8 mouse cellular contexts compared by ENCODE assay signal in genomic region chr8:116942284-116943058, GRCm38 (mm10). TPM values are rescaled to one million over a fixed set of nuclear protein-coding genes. Genes with fewer than 3 reads are reported as not detected.
DNase-seq lines count a peak whose midpoint lies in the region; ATAC-seq and TF ChIP-seq lines count a peak whose summit lies in the region.

No protein-coding gene starts in this region.

- no peak overlapping the region for H3K27ac ChIP-seq in limb, embryonic 12.5 days
- no peak overlapping the region for H3K27ac ChIP-seq in limb, embryonic 10.5 days
- H3K27ac ChIP-seq in embryonic facial prominence, embryonic 10.5 days (replicated peaks): no peak overlapping the region
- H3K27ac ChIP-seq in intestine, embryonic 15.5 days: no peak overlapping the region

- no peak overlapping the region for H3K4me3 ChIP-seq in limb, embryonic 12.5 days (replicated peaks)
- no peak overlapping the region for H3K4me3 ChIP-seq in limb, embryonic 10.5 days
- peak overlapping the region; percentile 97; the same call in 1 of the 2 replicates for H3K4me3 ChIP-seq in embryonic facial prominence, embryonic 10.5 days
- no peak overlapping the region for H3K4me3 ChIP-seq in intestine, embryonic 15.5 days (replicated peaks)
- no peak overlapping the region for H3K4me3 ChIP-seq in myocyte

- H3K79me2 ChIP-seq in myocyte (ENCODE audit: control insufficient read depth, insufficient read depth): no peaks in the 10 kb centered on the region

- H3K4me1 ChIP-seq in limb, embryonic 12.5 days (replicated peaks): peaks cover 13% of the 10 kb centered on the region
- peaks cover 23% of the 10 kb centered on the region for H3K4me1 ChIP-seq in limb, embryonic 10.5 days
- peaks cover 26% of the 10 kb centered on the region for H3K4me1 ChIP-seq in embryonic facial prominence, embryonic 10.5 days
- H3K4me1 ChIP-seq in intestine, embryonic 15.5 days (replicated peaks): peaks cover 10% of the 10 kb centered on the region

- 78% methylated on average over 12 of the region's 12 CpGs for WGBS in limb, embryonic 12.5 days
- WGBS in limb, embryonic 10.5 days: 83% methylated on average over 12 of the region's 12 CpGs
- WGBS in embryonic facial prominence, embryonic 10.5 days: 82% methylated on average over 12 of the region's 12 CpGs
- WGBS in intestine, embryonic 15.5 days: 74% methylated on average over 12 of the region's 12 CpGs

- peak overlapping the region; percentile 95; the same call in 1 of the 2 replicates for H3K4me2 ChIP-seq in limb, embryonic 12.5 days
- H3K4me2 ChIP-seq in intestine, embryonic 15.5 days (replicated peaks): peak overlapping the region; percentile 96
- no peak overlapping the region for H3K4me2 ChIP-seq in myocyte (ENCODE audit: low read depth)

- ATAC-seq in limb, embryonic 12.5 days (ENCODE audit: insufficient number of reproducible peaks, insufficient read depth, low FRiP score, low TSS enrichment, low read depth): no peak
- 0 out of 2 replicates have a peak, but pooled peaks have one; percentile 14 for ATAC-seq in intestine, embryonic 15.5 days

- TF ChIP-seq POLR2A in myocyte (IDR thresholded peaks at IDR 0.05; ENCODE audit: insufficient read length, low read depth): no peak

- no peak overlapping the region for H3K9ac ChIP-seq in limb, embryonic 12.5 days (replicated peaks)
- H3K9ac ChIP-seq in intestine, embryonic 15.5 days: no peak overlapping the region

- no peaks in the 10 kb centered on the region for H3K27me3 ChIP-seq in limb, embryonic 12.5 days
- H3K27me3 ChIP-seq in limb, embryonic 10.5 days (ENCODE audit: low read depth, poor library complexity, severe bottlenecking): no peaks in the 10 kb centered on the region
- H3K27me3 ChIP-seq in embryonic facial prominence, embryonic 10.5 days (replicated peaks; ENCODE audit: low read depth, poor library complexity, severe bottlenecking): no peaks in the 10 kb centered on the region
- no peaks in the 10 kb centered on the region for H3K27me3 ChIP-seq in intestine, embryonic 15.5 days (replicated peaks)
- H3K27me3 ChIP-seq in myocyte (ENCODE audit: control insufficient read depth, insufficient read depth, insufficient read length): no peaks in the 10 kb centered on the region

- peak overlapping the region; percentile 73 for H3ac ChIP-seq in myocyte (ENCODE audit: control insufficient read depth, insufficient read length)

- no peaks in the 10 kb centered on the region for H3K9me3 ChIP-seq in limb, embryonic 12.5 days
- H3K9me3 ChIP-seq in limb, embryonic 10.5 days (replicated peaks): no peaks in the 10 kb centered on the region
- no peaks in the 10 kb centered on the region for H3K9me3 ChIP-seq in embryonic facial prominence, embryonic 10.5 days
- H3K9me3 ChIP-seq in intestine, embryonic 15.5 days: no peaks in the 10 kb centered on the region

- H3K36me3 ChIP-seq in limb, embryonic 12.5 days: peaks cover 14% of the 10 kb centered on the region
- peaks cover 31% of the 10 kb centered on the region for H3K36me3 ChIP-seq in limb, embryonic 10.5 days
- peaks cover 48% of the 10 kb centered on the region for H3K36me3 ChIP-seq in embryonic facial prominence, embryonic 10.5 days (replicated peaks)
- H3K36me3 ChIP-seq in intestine, embryonic 15.5 days: no peaks in the 10 kb centered on the region
- no peaks in the 10 kb centered on the region for H3K36me3 ChIP-seq in myocyte (ENCODE audit: control insufficient read depth, insufficient read depth)

- no peak for DNase-seq in limb, embryonic 10.5 days (ENCODE audit: low spot score)
- DNase-seq in embryonic facial prominence, embryonic 10.5 days (ENCODE audit: low spot score): no peak
- no peak for DNase-seq in frontal cortex, adult 2 months (ENCODE audit: extremely low spot score in 1 of 2, low spot score in 1 of 2)
- no peak for DNase-seq in gastrocnemius, adult 8-10 months (ENCODE audit: low spot score in 2 of 2)
- DNase-seq in embryo, embryonic 10 days (ENCODE audit: low spot score): no peak

TF ChIP-seq in myocyte, 11 proteins besides CTCF, POLR2A, EP300 and RAD21:
- TF ChIP-seq SRF (IDR thresholded peaks at IDR 0.05; ENCODE audit: control insufficient read depth, insufficient read length, low read depth) (no peak), MYOG (IDR thresholded peaks at IDR 0.05; ENCODE audit: control insufficient read depth in 1 of 3, insufficient read depth in 1 of 3, insufficient read length in 2 of 3, low read depth in 2 of 3) (no peak), POLR2AphosphoS2 (IDR thresholded peaks at IDR 0.05; ENCODE audit: insufficient read length, low read depth) (no peak), REST (IDR thresholded peaks at IDR 0.05; ENCODE audit: insufficient read depth, insufficient read length) (no peak), USF1 (IDR thresholded peaks at IDR 0.05; ENCODE audit: low read depth) (no peak), CEBPB (IDR thresholded peaks at IDR 0.05; ENCODE audit: insufficient read depth, poor library complexity, severe bottlenecking) (no peak), MAX (IDR thresholded peaks at IDR 0.05; ENCODE audit: low read depth) (no peak), TCF3 (IDR thresholded peaks at IDR 0.05; ENCODE audit: insufficient read length, low read depth) (no peak), MYOD1 (IDR thresholded peaks at IDR 0.05; ENCODE audit: control insufficient read depth in 1 of 3, insufficient read length in 2 of 3, low read depth in 2 of 3) (no peak), TCF12 (IDR thresholded peaks at IDR 0.05; ENCODE audit: insufficient read depth, poor library complexity, severe bottlenecking) (no peak), E2F4 (IDR thresholded peaks at IDR 0.05; ENCODE audit: insufficient read depth) (no peak)

RNA-seq across cellular contexts. Expression of gene Atmin, which starts 0.7 kb away (rescaled TPM):
- 11.7 and 12.5 TPM in 2 replicates for polyA plus RNA-seq in limb, embryonic 12.5 days (2016; fragmentation: Nextera tagmentation; extraction: Ambion mirVana)
- polyA plus RNA-seq in limb, embryonic 10.5 days (2016; fragmentation: Nextera tagmentation; extraction: Ambion mirVana): 12.1 and 12.4 TPM in 2 replicates
- 12.4 and 13.0 TPM in 2 replicates for polyA plus RNA-seq in embryonic facial prominence, embryonic 10.5 days (2016; fragmentation: Nextera tagmentation; extraction: Ambion mirVana)
- 9.5 and 10.2 TPM in 2 replicates for polyA plus RNA-seq in intestine, embryonic 15.5 days (2015; fragmentation: Nextera tagmentation; extraction: Ambion mirVana)
- polyA plus RNA-seq in myocyte (2012; fragmentation: generic; extraction: Trizol): 7.8 TPM
- 31.6 and 33.1 TPM in 2 replicates for polyA plus RNA-seq in frontal cortex, adult 2 months (2012; rRNA removed)
- total RNA-seq in gastrocnemius, adult 8-10 months (2022): 10 to 100 TPM; 29.7 to 35.3 (median 30.7) TPM

RNA-seq across cellular contexts. Expression of gene Cenpn, which starts 20.9 kb away (rescaled TPM):
- 47.5 and 47.6 TPM in 2 replicates for polyA plus RNA-seq in limb, embryonic 12.5 days (2016; fragmentation: Nextera tagmentation; extraction: Ambion mirVana)
- 60.4 and 62.6 TPM in 2 replicates for polyA plus RNA-seq in limb, embryonic 10.5 days (2016; fragmentation: Nextera tagmentation; extraction: Ambion mirVana)
- polyA plus RNA-seq in embryonic facial prominence, embryonic 10.5 days (2016; fragmentation: Nextera tagmentation; extraction: Ambion mirVana): 61.7 and 62.1 TPM in 2 replicates
- polyA plus RNA-seq in intestine, embryonic 15.5 days (2015; fragmentation: Nextera tagmentation; extraction: Ambion mirVana): 24.5 and 29.5 TPM in 2 replicates
- polyA plus RNA-seq in myocyte (2012; fragmentation: generic; extraction: Trizol): 9.2 TPM
- polyA plus RNA-seq in frontal cortex, adult 2 months (2012; rRNA removed): 1.7 and 2.1 TPM in 2 replicates
- under 1 TPM; 0.36 to 0.88 (median 0.57) TPM for total RNA-seq in gastrocnemius, adult 8-10 months (2022)

RNA-seq across cellular contexts. Expression of gene Cmc2, which starts 21.2 kb away (rescaled TPM):
- 72.2 and 82.7 TPM in 2 replicates for polyA plus RNA-seq in limb, embryonic 12.5 days (2016; fragmentation: Nextera tagmentation; extraction: Ambion mirVana)
- 68.6 and 70.3 TPM in 2 replicates for polyA plus RNA-seq in limb, embryonic 10.5 days (2016; fragmentation: Nextera tagmentation; extraction: Ambion mirVana)
- polyA plus RNA-seq in embryonic facial prominence, embryonic 10.5 days (2016; fragmentation: Nextera tagmentation; extraction: Ambion mirVana): 72.6 and 77.7 TPM in 2 replicates
- 73.1 and 79.8 TPM in 2 replicates for polyA plus RNA-seq in intestine, embryonic 15.5 days (2015; fragmentation: Nextera tagmentation; extraction: Ambion mirVana)
- 37.1 TPM for polyA plus RNA-seq in myocyte (2012; fragmentation: generic; extraction: Trizol)
- polyA plus RNA-seq in frontal cortex, adult 2 months (2012; rRNA removed): 18.6 and 19.8 TPM in 2 replicates
- 10 to 100 TPM; 20.8 to 29.6 (median 26.8) TPM for total RNA-seq in gastrocnemius, adult 8-10 months (2022)

RNA-seq across cellular contexts. Expression of gene 1700030J22Rik, which starts 36.3 kb away (rescaled TPM):
- 2.0 and 2.3 TPM in 2 replicates for polyA plus RNA-seq in limb, embryonic 12.5 days (2016; fragmentation: Nextera tagmentation; extraction: Ambion mirVana)
- 1.5 and 2.3 TPM in 2 replicates for polyA plus RNA-seq in limb, embryonic 10.5 days (2016; fragmentation: Nextera tagmentation; extraction: Ambion mirVana)
- polyA plus RNA-seq in embryonic facial prominence, embryonic 10.5 days (2016; fragmentation: Nextera tagmentation; extraction: Ambion mirVana): 2.0 and 2.4 TPM in 2 replicates
- 1.2 and 1.3 TPM in 2 replicates for polyA plus RNA-seq in intestine, embryonic 15.5 days (2015; fragmentation: Nextera tagmentation; extraction: Ambion mirVana)
- 1.5 TPM for polyA plus RNA-seq in myocyte (2012; fragmentation: generic; extraction: Trizol)
- 5.8 and 6.0 TPM in 2 replicates for polyA plus RNA-seq in frontal cortex, adult 2 months (2012; rRNA removed)
- under 1 TPM in 2 of 4 experiments, not detected in 2; 0.13 to 0.16 TPM for total RNA-seq in gastrocnemius, adult 8-10 months (2022)

RNA-seq across cellular contexts. Expression of gene Gcsh, which starts 50.9 kb away (rescaled TPM):
- polyA plus RNA-seq in limb, embryonic 12.5 days (2016; fragmentation: Nextera tagmentation; extraction: Ambion mirVana): 134 TPM in 2 replicates
- 175 and 200 TPM in 2 replicates for polyA plus RNA-seq in limb, embryonic 10.5 days (2016; fragmentation: Nextera tagmentation; extraction: Ambion mirVana)
- polyA plus RNA-seq in embryonic facial prominence, embryonic 10.5 days (2016; fragmentation: Nextera tagmentation; extraction: Ambion mirVana): 183 and 189 TPM in 2 replicates
- 165 and 181 TPM in 2 replicates for polyA plus RNA-seq in intestine, embryonic 15.5 days (2015; fragmentation: Nextera tagmentation; extraction: Ambion mirVana)
- polyA plus RNA-seq in myocyte (2012; fragmentation: generic; extraction: Trizol): 23.2 TPM
- polyA plus RNA-seq in frontal cortex, adult 2 months (2012; rRNA removed): 96.3 and 97.9 TPM in 2 replicates
- 10 to 100 TPM; 43.1 to 47.4 (median 44.0) TPM for total RNA-seq in gastrocnemius, adult 8-10 months (2022)
